Comparison of ENCODE assay signal across 11 mouse cellular contexts in the genomic region with DNA sequence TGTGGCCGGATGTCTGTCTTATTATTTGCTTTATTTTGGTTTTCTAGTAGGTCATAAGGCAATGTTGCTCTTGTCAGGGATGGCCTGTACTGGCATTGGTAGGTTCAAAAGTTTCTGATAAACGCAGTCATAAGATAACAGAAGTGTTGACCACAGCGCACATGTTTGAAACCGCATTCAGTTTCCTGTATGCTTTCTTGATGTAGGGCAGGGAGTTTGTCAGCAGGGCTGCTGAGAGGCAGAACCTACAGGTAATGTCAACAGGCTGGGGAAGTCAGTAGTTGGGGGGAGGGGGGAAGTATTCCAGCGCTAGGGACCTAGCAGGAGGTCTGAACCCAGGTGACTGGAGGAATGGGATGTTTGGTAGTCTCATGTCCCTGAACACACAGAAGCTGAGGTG. TPM values are rescaled to one million over a fixed set of nuclear protein-coding genes. Genes with fewer than 3 reads are reported as not detected.
DNase-seq lines count a peak whose midpoint lies in the region; ATAC-seq lines count a peak whose summit lies in the region.
"Had no signal": no experiment of that assay in that cellular context is flagged by ENCODE, and none has a peak within 500 bp of the region (broad histone marks: within the 10 kb centered on the region; RNA-seq: fewer than 3 reads in every experiment).

No protein-coding gene starts in this region.

- 79% methylated on average over 5 of the region's 5 CpGs for WGBS in midbrain, embryonic 16.5 days
- WGBS in midbrain, embryonic 10.5 days, result 72% methylated on average over 5 of the region's 5 CpGs

- no peak overlapping the region for H3K4me2 ChIP-seq in midbrain, embryonic 16.5 days (ENCODE audit: low read length)
- H3K4me2 ChIP-seq: forebrain, embryonic 15.5 days; limb, embryonic 15.5 days had no signal

- H3K4me1 ChIP-seq in midbrain, embryonic 16.5 days (ENCODE audit: control insufficient read depth, insufficient read depth, low read length), result no peaks in the 10 kb centered on the region
- H3K4me1 ChIP-seq in midbrain, embryonic 10.5 days, result peaks cover 4% of the 10 kb centered on the region
- H3K4me1 ChIP-seq: limb, embryonic 15.5 days had no signal

- intact Hi-C loops in left cerebral cortex, postnatal 4 days (cut with DNase I), result no loop called here

- H3K36me3 ChIP-seq in midbrain, embryonic 16.5 days (ENCODE audit: control insufficient read depth, insufficient read depth, low read length), result no peaks in the 10 kb centered on the region
- H3K36me3 ChIP-seq in midbrain, embryonic 10.5 days, result peaks cover 4% of the 10 kb centered on the region; the same call in 1 of the 2 replicates
- H3K36me3 ChIP-seq: forebrain, embryonic 15.5 days; limb, embryonic 15.5 days had no signal

- no peak overlapping the region for H3K4me3 ChIP-seq in midbrain, embryonic 16.5 days (ENCODE audit: low read depth, low read length)
- H3K4me3 ChIP-seq in midbrain, embryonic 10.5 days, result no peak overlapping the region
- H3K4me3 ChIP-seq: forebrain, embryonic 15.5 days; limb, embryonic 15.5 days had no signal

- ATAC-seq in midbrain, embryonic 16.5 days, result no peak
- ATAC-seq in inflammation-experienced regulatory T-cells, adult 6 months, result peak; percentile 88
- peak; percentile 67 for ATAC-seq in monocyte, adult 5-6 weeks (replicated peaks; ENCODE audit: insufficient number of reproducible peaks, low FRiP score, low TSS enrichment, poor library complexity, severe bottlenecking)
- ATAC-seq: forebrain, embryonic 15.5 days had no signal

- H3K9ac ChIP-seq in midbrain, embryonic 16.5 days (ENCODE audit: low read depth, low read length), result no peak overlapping the region
- H3K9ac ChIP-seq: forebrain, embryonic 15.5 days; limb, embryonic 15.5 days had no signal

- 0 out of 2 replicates have a peak overlapping the region, but pooled peaks have one; percentile 8 for H3K27ac ChIP-seq in midbrain, embryonic 16.5 days (ENCODE audit: low read length)
- no peak overlapping the region for H3K27ac ChIP-seq in midbrain, embryonic 10.5 days (replicated peaks)
- H3K27ac ChIP-seq: forebrain, embryonic 15.5 days; limb, embryonic 15.5 days had no signal

- DNase-seq in midbrain, embryonic 10.5 days (ENCODE audit: low spot score), result no peak
- DNase-seq in thymus, postnatal 36 days, result peak; percentile 51 to 60
- no peak for DNase-seq in adrenal gland, postnatal 25 days
- no peak for DNase-seq in kidney, adult 8-10 months
- no peak for DNase-seq in left cerebral cortex, postnatal 4 days
- DNase-seq: heart, postnatal 14 days had no signal

- H3K27me3 ChIP-seq in midbrain, embryonic 16.5 days (ENCODE audit: control insufficient read depth, insufficient read depth, low read depth, low read length), result no peaks in the 10 kb centered on the region
- H3K27me3 ChIP-seq in midbrain, embryonic 10.5 days (ENCODE audit: low read depth, poor library complexity, severe bottlenecking), result no peaks in the 10 kb centered on the region
- H3K27me3 ChIP-seq: forebrain, embryonic 15.5 days; limb, embryonic 15.5 days had no signal

- no peaks in the 10 kb centered on the region for H3K9me3 ChIP-seq in midbrain, embryonic 16.5 days (replicated peaks; ENCODE audit: control insufficient read depth, low read length, poor library complexity, severe bottlenecking)
- no peaks in the 10 kb centered on the region for H3K9me3 ChIP-seq in midbrain, embryonic 10.5 days (replicated peaks)
- H3K9me3 ChIP-seq: forebrain, embryonic 15.5 days; limb, embryonic 15.5 days had no signal

RNA-seq across cellular contexts. Expression of a gene that starts 20.8 kb away (rescaled TPM):
- polyA plus RNA-seq in midbrain, embryonic 16.5 days (2015; fragmentation: Nextera tagmentation; extraction: Ambion mirVana), result 9.4 and 9.6 TPM in 2 replicates
- 7.3 and 8.7 TPM in 2 replicates for polyA plus RNA-seq in midbrain, embryonic 10.5 days (2016; fragmentation: Nextera tagmentation; extraction: Ambion mirVana)
- polyA plus RNA-seq in inflammation-experienced regulatory T-cells, adult 6 months (2017; shearing (Covaris generic)), result 1 to 10 TPM; 7.7 to 9.0 (median 8.5) TPM
- 7.1 to 16.9 TPM (median 9.6 TPM) in 3 replicates for total RNA-seq in monocyte, adult 5-6 weeks (2017)
- 9.7 and 12.1 TPM in 2 replicates for total RNA-seq in adrenal gland, postnatal 25 days (2021)
- 10 to 100 TPM; 26.0 to 27.0 TPM for total RNA-seq in left cerebral cortex, postnatal 4 days (2021)

Comparison
In these comparisons a context has a peak if more than half of its experiments do, and no peak if none do; other contexts are left out.
1. DNase-seq: peak in thymus, postnatal 36 days (2 of 2); none in midbrain, embryonic 10.5 days (single experiment), adrenal gland, postnatal 25 days (single experiment), kidney, adult 8-10 months (0 of 2) and left cerebral cortex, postnatal 4 days (single experiment).